In genomic region chr11:109440641-109441040, GRCm38 (mm10) we compare ENCODE assay signal across 8 mouse cellular contexts. TPM values are rescaled to one million over a fixed set of nuclear protein-coding genes. Genes with fewer than 3 reads are reported as not detected.
DNase-seq lines count a peak whose midpoint lies in the region; ATAC-seq and TF ChIP-seq lines count a peak whose summit lies in the region.

No protein-coding gene starts in this region.

- H3K9ac ChIP-seq in heart, embryonic 14.5 days (ENCODE audit: low read length): peak overlapping the region; percentile 77
- no peak overlapping the region for H3K9ac ChIP-seq in CH12.LX (ENCODE audit: insufficient read depth, low read depth)
- no peak overlapping the region for H3K9ac ChIP-seq in hindbrain, embryonic 14.5 days
- H3K9ac ChIP-seq in midbrain, embryonic 12.5 days (replicated peaks): no peak overlapping the region; the same call in 1 of the 2 replicates

- intact Hi-C loops in heart, postnatal 36 days (cut with DNase I): loop anchor here (5.0 kb wide), 1 partner anchor 827 kb away; no protein-coding TSS in a partner anchor

- TF ChIP-seq CTCF in CH12.LX (conservative IDR thresholded peaks at IDR 0.05 in 1 of 2, IDR thresholded peaks at IDR 0.05 in 1 of 2; ENCODE audit: low read depth in 2 of 2, low read length in 2 of 2): no peak

- peaks cover 25% of the 10 kb centered on the region for H3K36me3 ChIP-seq in heart, embryonic 14.5 days (ENCODE audit: control insufficient read depth, insufficient read depth, low read length)
- H3K36me3 ChIP-seq in CH12.LX (replicated peaks in 1 of 2; ENCODE audit: control insufficient read depth in 1 of 2, insufficient read depth in 1 of 2, low read length in 1 of 2): peaks cover 3 to 23% of the 10 kb centered on the region in 2 experiments
- H3K36me3 ChIP-seq in hindbrain, embryonic 14.5 days (replicated peaks; ENCODE audit: control insufficient read depth, insufficient read depth): peaks cover 25% of the 10 kb centered on the region
- H3K36me3 ChIP-seq in midbrain, embryonic 12.5 days: peaks cover 21% of the 10 kb centered on the region

- TF ChIP-seq RAD21 in CH12.LX (IDR thresholded peaks at IDR 0.05; ENCODE audit: low read depth, low read length): no peak

- dilution Hi-C loops in CH12.LX (cut with MboI; ENCODE audit: extremely low pct_ligation_motif_present, extremely low pct_unique_long_range_greater_than_20kb, low sequenced_read_pairs): no loop called here

- no peak for TF ChIP-seq POLR2A in CH12.LX (IDR thresholded peaks at IDR 0.05; ENCODE audit: low read depth, low read length)

- no peak overlapping the region for H3K27ac ChIP-seq in heart, embryonic 14.5 days (replicated peaks in 1 of 2; ENCODE audit: control insufficient read depth in 1 of 2, insufficient read depth in 1 of 2, low read depth in 2 of 2, low read length in 2 of 2)
- no peak overlapping the region for H3K27ac ChIP-seq in CH12.LX (ENCODE audit: insufficient read depth, low read depth)
- no peak overlapping the region for H3K27ac ChIP-seq in hindbrain, embryonic 14.5 days
- no peak overlapping the region for H3K27ac ChIP-seq in midbrain, embryonic 12.5 days (replicated peaks)

- no peaks in the 10 kb centered on the region for H3K79me2 ChIP-seq in CH12.LX (replicated peaks; ENCODE audit: control insufficient read depth, extremely low read depth, insufficient read depth, poor library complexity, severe bottlenecking)

- WGBS in heart, embryonic 14.5 days: 53% methylated on average over 4 of the region's 4 CpGs
- 58% methylated on average over 4 of the region's 4 CpGs for WGBS in hindbrain, embryonic 14.5 days
- 61% methylated on average over 4 of the region's 4 CpGs for WGBS in midbrain, embryonic 12.5 days

- no peak for DNase-seq in heart, postnatal 36 days
- no peak for DNase-seq in CH12.LX (ENCODE audit: extremely low read depth)
- no peak for DNase-seq in hindbrain, embryonic 14.5 days (ENCODE audit: low spot score)
- no peak for DNase-seq in gastrocnemius, adult 8-10 months (ENCODE audit: low spot score in 2 of 2)
- no peak for DNase-seq in adrenal gland, postnatal 25 days
- no peak for DNase-seq in left cerebral cortex, adult 8-10 months (ENCODE audit: low spot score in 2 of 2)

- H3K9me3 ChIP-seq in heart, embryonic 14.5 days (ENCODE audit: control insufficient read depth, low read length): no peaks in the 10 kb centered on the region
- no peaks in the 10 kb centered on the region for H3K9me3 ChIP-seq in CH12.LX (replicated peaks; ENCODE audit: low read length)
- no peaks in the 10 kb centered on the region for H3K9me3 ChIP-seq in hindbrain, embryonic 14.5 days (ENCODE audit: control insufficient read depth, low read length)
- H3K9me3 ChIP-seq in midbrain, embryonic 12.5 days: no peaks in the 10 kb centered on the region

- peaks cover 5 to 20% of the 10 kb centered on the region in 2 experiments for H3K4me1 ChIP-seq in heart, embryonic 14.5 days (ENCODE audit: control insufficient read depth in 2 of 2, insufficient read depth in 2 of 2, low read length in 2 of 2)
- H3K4me1 ChIP-seq in CH12.LX (ENCODE audit: control insufficient read depth in 1 of 2, insufficient read depth in 2 of 2): peaks cover 6 to 32% of the 10 kb centered on the region in 2 experiments
- peaks cover 10% of the 10 kb centered on the region for H3K4me1 ChIP-seq in hindbrain, embryonic 14.5 days (replicated peaks; ENCODE audit: control insufficient read depth, insufficient read depth, low read length)
- H3K4me1 ChIP-seq in midbrain, embryonic 12.5 days: peaks cover 12% of the 10 kb centered on the region; the same call in 1 of the 2 replicates

- no peak for ATAC-seq in heart, embryonic 14.5 days (ENCODE audit: insufficient number of reproducible peaks, insufficient read depth, low FRiP score, low read depth)
- no peak for ATAC-seq in hindbrain, embryonic 14.5 days (ENCODE audit: low FRiP score)
- no peak for ATAC-seq in midbrain, embryonic 12.5 days (ENCODE audit: low FRiP score, low read depth)

- H3K27me3 ChIP-seq in heart, embryonic 14.5 days (ENCODE audit: control insufficient read depth, insufficient read depth, low read length): no peaks in the 10 kb centered on the region
- no peaks in the 10 kb centered on the region for H3K27me3 ChIP-seq in CH12.LX (replicated peaks)
- no peaks in the 10 kb centered on the region for H3K27me3 ChIP-seq in hindbrain, embryonic 14.5 days (ENCODE audit: control insufficient read depth, insufficient read depth, low read length)
- peaks cover 9% of the 10 kb centered on the region for H3K27me3 ChIP-seq in midbrain, embryonic 12.5 days

- no peak; the same call in 1 of the 2 replicates for TF ChIP-seq EP300 in CH12.LX (IDR thresholded peaks at IDR 0.05; ENCODE audit: low read length)

- in situ Hi-C loops in CH12.LX (cut with MboI; ENCODE audit: low pct_ligation_motif_present, low pct_unique_long_range_greater_than_20kb, low sequenced_read_pairs): loop anchor here (5.0 to 10.0 kb wide), 2 partner anchors 193 to 414 kb away; no protein-coding TSS in a partner anchor

- peak overlapping the region; percentile 90 for H3K4me2 ChIP-seq in heart, embryonic 14.5 days (ENCODE audit: low read length)
- peak overlapping the region; percentile 62 for H3K4me2 ChIP-seq in CH12.LX (ENCODE audit: insufficient read depth, low read depth, poor library complexity, severe bottlenecking)
- peak overlapping the region; percentile 75 for H3K4me2 ChIP-seq in hindbrain, embryonic 14.5 days (replicated peaks)
- H3K4me2 ChIP-seq in midbrain, embryonic 12.5 days (replicated peaks): peak overlapping the region; percentile 64

- peak overlapping the region; percentile 59 to 73; a peak in 3 of 4 replicates for H3K4me3 ChIP-seq in heart, embryonic 14.5 days (ENCODE audit: control insufficient read depth in 1 of 2, insufficient read depth in 1 of 2, low read depth in 1 of 2, low read length in 2 of 2)
- peak overlapping the region in 2 of 3 experiments; percentile 58 to 74 for H3K4me3 ChIP-seq in CH12.LX (replicated peaks in 1 of 3; ENCODE audit: low read depth in 2 of 3, low read length in 2 of 3, poor library complexity in 1 of 3)
- H3K4me3 ChIP-seq in hindbrain, embryonic 14.5 days (replicated peaks; ENCODE audit: low read length): no peak overlapping the region
- 0 out of 2 replicates have a peak overlapping the region, but pooled peaks have one; percentile 40 for H3K4me3 ChIP-seq in midbrain, embryonic 12.5 days

TF ChIP-seq in CH12.LX, 34 proteins besides CTCF, POLR2A, EP300 and RAD21 (continues in another document):
- TF ChIP-seq UBTF (IDR thresholded peaks at IDR 0.05; ENCODE audit: low read depth, low read length) (no peak), ZNF384 (IDR thresholded peaks at IDR 0.05; ENCODE audit: low read depth, low read length) (no peak), GABPA (IDR thresholded peaks at IDR 0.05; ENCODE audit: insufficient replicate concordance, low read depth, low read length) (no peak), USF1 (IDR thresholded peaks at IDR 0.05; ENCODE audit: low read depth, low read length) (no peak), MXI1 (IDR thresholded peaks at IDR 0.05; ENCODE audit: low read depth, low read length) (peak; percentile 49; the same call in 1 of the 2 replicates)

RNA-seq across cellular contexts. Expression of gene Amz2, which starts 14.9 kb away (rescaled TPM):
- polyA plus RNA-seq in heart, embryonic 14.5 days (2014; fragmentation: Nextera tagmentation; extraction: Ambion mirVana): 38.7 and 39.7 TPM in 2 replicates
- 10 to 100 TPM; 51.9 to 56.7 TPM for total RNA-seq in heart, postnatal 36 days (2021)
- total RNA-seq in CH12.LX (2012; rRNA removed) (19.7 and 23.3 TPM in 2 replicates), CH12.LX (2014; rRNA removed) (22.3 and 24.5 TPM in 2 replicates)
- 18.6 and 23.7 TPM in 2 replicates for polyA plus RNA-seq in CH12.LX (2012; ENCODE audit: insufficient read length, low read depth)
- polyA plus RNA-seq in hindbrain, embryonic 14.5 days (2014; fragmentation: Nextera tagmentation; extraction: Ambion mirVana): 55.6 and 65.8 TPM in 2 replicates
- 47.0 and 47.1 TPM in 2 replicates for polyA plus RNA-seq in midbrain, embryonic 12.5 days (2016; fragmentation: Nextera tagmentation; extraction: Ambion mirVana)
- total RNA-seq in gastrocnemius, adult 8-10 months (2022): 10 to 100 TPM; 64.3 to 84.3 (median 72.6) TPM
- 41.9 and 53.9 TPM in 2 replicates for total RNA-seq in adrenal gland, postnatal 25 days (2021)
- 10 to 100 TPM; 44.4 to 56.2 (median 52.9) TPM for total RNA-seq in left cerebral cortex, adult 8-10 months (2022)

RNA-seq across cellular contexts. Expression of gene 9930022D16Rik, which starts 26.9 kb away (rescaled TPM):
- polyA plus RNA-seq in heart, embryonic 14.5 days (2014; fragmentation: Nextera tagmentation; extraction: Ambion mirVana): not detected in 2 replicates
- total RNA-seq in heart, postnatal 36 days (2021): not detected
- total RNA-seq in CH12.LX (2012; rRNA removed): 0.08 TPM in 2 replicates
- total RNA-seq in CH12.LX (2014; rRNA removed): 0.08 TPM in 1 of 2 replicates, not detected in the other
- not detected in 2 replicates for polyA plus RNA-seq in CH12.LX (2012; ENCODE audit: insufficient read length, low read depth)
- not detected in 2 replicates for polyA plus RNA-seq in hindbrain, embryonic 14.5 days (2014; fragmentation: Nextera tagmentation; extraction: Ambion mirVana)
- not detected in 2 replicates for polyA plus RNA-seq in midbrain, embryonic 12.5 days (2016; fragmentation: Nextera tagmentation; extraction: Ambion mirVana)
- total RNA-seq in gastrocnemius, adult 8-10 months (2022): not detected
- total RNA-seq in adrenal gland, postnatal 25 days (2021): not detected in 2 replicates
- total RNA-seq in left cerebral cortex, adult 8-10 months (2022): not detected

RNA-seq across cellular contexts. Expression of gene Arsg, which starts 32.5 kb away (rescaled TPM):
- polyA plus RNA-seq in heart, embryonic 14.5 days (2014; fragmentation: Nextera tagmentation; extraction: Ambion mirVana): 3.3 and 3.7 TPM in 2 replicates
- 1 to 10 TPM; 1.4 to 1.9 TPM for total RNA-seq in heart, postnatal 36 days (2021)
- 2.2 and 3.3 TPM in 2 replicates for total RNA-seq in CH12.LX (2012; rRNA removed)
- 1.3 and 1.4 TPM in 2 replicates for total RNA-seq in CH12.LX (2014; rRNA removed)
- polyA plus RNA-seq in CH12.LX (2012; ENCODE audit: insufficient read length, low read depth): 0.76 and 0.79 TPM in 2 replicates
- polyA plus RNA-seq in hindbrain, embryonic 14.5 days (2014; fragmentation: Nextera tagmentation; extraction: Ambion mirVana): 6.8 and 8.8 TPM in 2 replicates
- polyA plus RNA-seq in midbrain, embryonic 12.5 days (2016; fragmentation: Nextera tagmentation; extraction: Ambion mirVana): 2.4 and 3.2 TPM in 2 replicates
- total RNA-seq in gastrocnemius, adult 8-10 months (2022): 1 to 10 TPM; 1.1 to 1.8 (median 1.2) TPM
- 4.1 and 5.9 TPM in 2 replicates for total RNA-seq in adrenal gland, postnatal 25 days (2021)
- total RNA-seq in left cerebral cortex, adult 8-10 months (2022): 10 to 100 TPM; 21.3 to 24.4 (median 22.7) TPM

RNA-seq across cellular contexts. Expression of gene Slc16a6, which starts 32.8 kb away (rescaled TPM):
- 7.3 TPM in 2 replicates for polyA plus RNA-seq in heart, embryonic 14.5 days (2014; fragmentation: Nextera tagmentation; extraction: Ambion mirVana)
- 1 to 10 TPM; 5.5 to 7.4 TPM for total RNA-seq in heart, postnatal 36 days (2021)
- total RNA-seq in CH12.LX (2012; rRNA removed): 14.1 and 18.3 TPM in 2 replicates
- total RNA-seq in CH12.LX (2014; rRNA removed): 18.7 and 20.9 TPM in 2 replicates
- 18.9 and 24.2 TPM in 2 replicates for polyA plus RNA-seq in CH12.LX (2012; ENCODE audit: insufficient read length, low read depth)
- 4.2 and 7.5 TPM in 2 replicates for polyA plus RNA-seq in hindbrain, embryonic 14.5 days (2014; fragmentation: Nextera tagmentation; extraction: Ambion mirVana)
- 3.3 and 3.5 TPM in 2 replicates for polyA plus RNA-seq in midbrain, embryonic 12.5 days (2016; fragmentation: Nextera tagmentation; extraction: Ambion mirVana)
- total RNA-seq in gastrocnemius, adult 8-10 months (2022): 1 to 10 TPM; 2.9 to 5.7 (median 4.0) TPM
- 0.46 and 0.67 TPM in 2 replicates for total RNA-seq in adrenal gland, postnatal 25 days (2021)
- 10 to 100 TPM; 12.5 to 15.6 (median 14.0) TPM for total RNA-seq in left cerebral cortex, adult 8-10 months (2022)
